ENCODE assay signal across 18 mouse cellular contexts in genomic region chr12:37107150-37107549, GRCm38 (mm10). TPM values are rescaled to one million over a fixed set of nuclear protein-coding genes. Genes with fewer than 3 reads are reported as not detected.
DNase-seq lines count a peak whose midpoint lies in the region; ATAC-seq lines count a peak whose summit lies in the region.
"Had no signal": no experiment of that assay in that cellular context is flagged by ENCODE, and none has a peak within 500 bp of the region (broad histone marks: within the 10 kb centered on the region; RNA-seq: fewer than 3 reads in every experiment).

No protein-coding gene starts in this region.

- DNase-seq in embryo, embryonic 10 days (ENCODE audit: low spot score): peak; percentile 19
- no peak for DNase-seq in embryo, embryonic 11 days
- no peak for DNase-seq in heart, adult 8-10 months (ENCODE audit: low spot score)
- no peak for DNase-seq in ovary, adult 18-20 months (ENCODE audit: low spot score)
- DNase-seq in spleen, postnatal 36 days (ENCODE audit: low spot score in 2 of 2): no peak
- DNase-seq: adrenal gland, postnatal 36 days; cerebellum, postnatal 36 days; liver; lung, adult 2 months; retina, postnatal 1 day had no signal

- no peaks in the 10 kb centered on the region for H3K36me3 ChIP-seq in heart, embryonic 14.5 days (ENCODE audit: control insufficient read depth, insufficient read depth, low read length)
- H3K36me3 ChIP-seq in heart, embryonic 16.5 days (ENCODE audit: control insufficient read depth, insufficient read depth): no peaks in the 10 kb centered on the region
- H3K36me3 ChIP-seq in limb, embryonic 13.5 days: no peaks in the 10 kb centered on the region
- H3K36me3 ChIP-seq: forebrain, embryonic 15.5 days; neural tube, embryonic 13.5 days; stomach, embryonic 15.5 days had no signal

- H3K9me3 ChIP-seq in heart, embryonic 14.5 days (ENCODE audit: control insufficient read depth, low read length): no peaks in the 10 kb centered on the region
- no peaks in the 10 kb centered on the region for H3K9me3 ChIP-seq in heart, embryonic 16.5 days (replicated peaks; ENCODE audit: control insufficient read depth, low read length)
- no peaks in the 10 kb centered on the region for H3K9me3 ChIP-seq in limb, embryonic 13.5 days
- H3K9me3 ChIP-seq: forebrain, embryonic 15.5 days; neural tube, embryonic 13.5 days; stomach, embryonic 15.5 days had no signal

- WGBS in heart, embryonic 14.5 days: 37% methylated on average over 2 of the region's 2 CpGs
- 52% methylated on average over 2 of the region's 2 CpGs for WGBS in heart, embryonic 16.5 days
- WGBS in limb, embryonic 13.5 days: 11% methylated on average over 2 of the region's 2 CpGs

- no peak overlapping the region for H3K27ac ChIP-seq in heart, embryonic 14.5 days (replicated peaks in 1 of 2; ENCODE audit: control insufficient read depth in 1 of 2, insufficient read depth in 1 of 2, low read depth in 2 of 2, low read length in 2 of 2)
- H3K27ac ChIP-seq in heart, embryonic 16.5 days (ENCODE audit: low read length): no peak overlapping the region
- H3K27ac ChIP-seq in limb, embryonic 13.5 days: no peak overlapping the region
- H3K27ac ChIP-seq: forebrain, embryonic 15.5 days; neural tube, embryonic 13.5 days; stomach, embryonic 15.5 days had no signal

- H3K4me1 ChIP-seq in heart, embryonic 14.5 days (ENCODE audit: control insufficient read depth in 2 of 2, insufficient read depth in 2 of 2, low read length in 2 of 2): peaks cover 9% of the 10 kb centered on the region in 2 experiments; a peak in 3 of 4 replicates
- H3K4me1 ChIP-seq in heart, embryonic 16.5 days (ENCODE audit: control insufficient read depth, insufficient read depth, low read length): peaks cover 4% of the 10 kb centered on the region; the same call in 1 of the 2 replicates
- H3K4me1 ChIP-seq in limb, embryonic 13.5 days: peaks cover 20% of the 10 kb centered on the region

- H3K9ac ChIP-seq in heart, embryonic 14.5 days (ENCODE audit: low read length): no peak overlapping the region
- H3K9ac ChIP-seq in heart, embryonic 16.5 days (ENCODE audit: low read length): no peak overlapping the region
- H3K9ac ChIP-seq in limb, embryonic 13.5 days: peak overlapping the region; percentile 89
- H3K9ac ChIP-seq: forebrain, embryonic 15.5 days; neural tube, embryonic 13.5 days; stomach, embryonic 15.5 days had no signal

- no peak overlapping the region for H3K4me3 ChIP-seq in heart, embryonic 14.5 days (ENCODE audit: control insufficient read depth in 1 of 2, insufficient read depth in 1 of 2, low read depth in 1 of 2, low read length in 2 of 2)
- H3K4me3 ChIP-seq in heart, embryonic 16.5 days (ENCODE audit: low read length): no peak overlapping the region
- peak overlapping the region; percentile 67 for H3K4me3 ChIP-seq in limb, embryonic 13.5 days
- H3K4me3 ChIP-seq: forebrain, embryonic 15.5 days; stomach, embryonic 15.5 days had no signal

- no peak for ATAC-seq in heart, embryonic 14.5 days (ENCODE audit: insufficient number of reproducible peaks, insufficient read depth, low FRiP score, low read depth)
- ATAC-seq in heart, embryonic 16.5 days (replicated peaks; ENCODE audit: extremely low read depth, insufficient read depth, low FRiP score): no peak
- no peak for ATAC-seq in limb, embryonic 13.5 days (ENCODE audit: low FRiP score, low read depth)
- ATAC-seq: forebrain, embryonic 15.5 days had no signal

- H3K27me3 ChIP-seq in heart, embryonic 14.5 days (ENCODE audit: control insufficient read depth, insufficient read depth, low read length): peaks cover 35% of the 10 kb centered on the region
- H3K27me3 ChIP-seq in heart, embryonic 16.5 days (ENCODE audit: control insufficient read depth, insufficient read depth, low read length): peaks cover 29% of the 10 kb centered on the region
- H3K27me3 ChIP-seq in limb, embryonic 13.5 days: peaks cover 4% of the 10 kb centered on the region; the same call in 1 of the 2 replicates
- H3K27me3 ChIP-seq: CH12.LX had no signal

- H3K4me2 ChIP-seq in heart, embryonic 14.5 days (ENCODE audit: low read length): peak overlapping the region; percentile 88; the same call in 1 of the 2 replicates
- peak overlapping the region; percentile 90; the same call in 1 of the 2 replicates for H3K4me2 ChIP-seq in heart, embryonic 16.5 days (ENCODE audit: low read depth, low read length)
- peak overlapping the region; percentile 84 for H3K4me2 ChIP-seq in limb, embryonic 13.5 days (replicated peaks)
- H3K4me2 ChIP-seq: forebrain, embryonic 15.5 days had no signal

RNA-seq across cellular contexts. Expression of gene Meox2, which starts 1.2 kb away (rescaled TPM):
- polyA plus RNA-seq in heart, embryonic 14.5 days (2014; fragmentation: Nextera tagmentation; extraction: Ambion mirVana): 3.4 and 3.5 TPM in 2 replicates
- total RNA-seq in heart, adult 8-10 months (2022): 10 to 100 TPM in 3 of 4 experiments, 1 to 10 TPM in 1; 9.5 to 14.6 (median 12.9) TPM
- polyA plus RNA-seq in heart, embryonic 16.5 days (2015; fragmentation: Nextera tagmentation; extraction: Ambion mirVana): 5.9 and 7.5 TPM in 2 replicates
- polyA plus RNA-seq in limb, embryonic 13.5 days (2015; fragmentation: Nextera tagmentation; extraction: Ambion mirVana): 76.9 and 81.7 TPM in 2 replicates
- total RNA-seq: CH12.LX; layer of hippocampus, adult 18-20 months had no signal
